Mouse (Mus musculus): ENCODE data around the gene Ptpa. TPM values are rescaled to one million over a fixed set of nuclear protein-coding genes. Genes with fewer than 3 reads are reported as not detected.

Ptpa gene
- total RNA-seq, 2 experiments from 2014 or later, result 177 to 178 TPM

GRCm38 (mm10) chr2:30389000-30389399, 26.8 kb upstream of the Ptpa start:
- Histone ChIP-seq H3K4me3 (no peak overlapping the region), H3K27ac (no peak overlapping the region)
- intact Hi-C loops (cut with DNase I), result no loop called here
- TF ChIP-seq CTCF (IDR thresholded peaks at IDR 0.05), result peak; percentile 16
- DNase-seq (ENCODE audit: extremely low spot score in 1 of 2, low spot score in 2 of 2), result no peak

- no peak for TF ChIP-seq CTCF (IDR thresholded peaks at IDR 0.05)
- peak within 1 kb of the TSS; percentile 92 for H3K27ac ChIP-seq
- H3K4me3 ChIP-seq, result peak within 1 kb of the TSS; percentile 98
- peak; percentile 97 to 98 for DNase-seq (ENCODE audit: extremely low spot score in 1 of 2, low spot score in 2 of 2)
- intact Hi-C loops (cut with DNase I), result no loop called here
These were observed 23.7 kb upstream of the Ptpa start, which contains the start of gene Dolpp1 for GRCm38 (mm10) chr2:30392114-30392576. Dolpp1 (plus strand) TSS chr2:30392254.

- intact Hi-C loops (cut with DNase I), result no loop called here
- DNase-seq (ENCODE audit: extremely low spot score in 1 of 2, low spot score in 2 of 2), result peak; percentile 52 to 55
- TF ChIP-seq CTCF (IDR thresholded peaks at IDR 0.05), result no peak
- Histone ChIP-seq H3K4me3 (peak overlapping the region; percentile 98), H3K27ac (peak overlapping the region; percentile 92)
These were observed 23.1 kb upstream of the Ptpa start for GRCm38 (mm10) chr2:30392577-30393369.

GRCm38 (mm10) chr2:30393370-30393656, 22.5 kb upstream of the Ptpa start:
- Histone ChIP-seq H3K4me3 (peak overlapping the region; percentile 98), H3K27ac (peak overlapping the region; percentile 92)
- intact Hi-C loops (cut with DNase I), result no loop called here
- DNase-seq (ENCODE audit: extremely low spot score in 1 of 2, low spot score in 2 of 2), result no peak
- no peak for TF ChIP-seq CTCF (IDR thresholded peaks at IDR 0.05)

GRCm38 (mm10) chr2:30395757-30396156, 20.1 kb upstream of the Ptpa start:
- no peak for DNase-seq (ENCODE audit: extremely low spot score in 1 of 2, low spot score in 2 of 2)
- intact Hi-C loops (cut with DNase I), result no loop called here
- no peak for TF ChIP-seq CTCF (IDR thresholded peaks at IDR 0.05)
- Histone ChIP-seq H3K27ac (no peak overlapping the region), H3K4me3 (no peak overlapping the region)

- intact Hi-C loops (cut with DNase I), result no loop called here
- no peak overlapping the region for H3K27ac ChIP-seq
- H3K4me3 ChIP-seq, result no peak overlapping the region
- TF ChIP-seq CTCF (IDR thresholded peaks at IDR 0.05), result no peak
- no peak for DNase-seq (ENCODE audit: extremely low spot score in 1 of 2, low spot score in 2 of 2)
These were observed 19.6 kb upstream of the Ptpa start for GRCm38 (mm10) chr2:30396246-30396645.

- TF ChIP-seq CTCF (IDR thresholded peaks at IDR 0.05), result no peak
- no peak for DNase-seq (ENCODE audit: extremely low spot score in 1 of 2, low spot score in 2 of 2)
- Histone ChIP-seq H3K27ac (no peak overlapping the region), H3K4me3 (no peak overlapping the region)
- intact Hi-C loops (cut with DNase I), result no loop called here
These were observed 17.8 kb upstream of the Ptpa start for GRCm38 (mm10) chr2:30397986-30398512.

GRCm38 (mm10) chr2:30399191-30400171, 16.4 kb upstream of the Ptpa start:
- TF ChIP-seq CTCF (IDR thresholded peaks at IDR 0.05), result no peak
- no peak for DNase-seq (ENCODE audit: extremely low spot score in 1 of 2, low spot score in 2 of 2)
- H3K27ac ChIP-seq, result no peak overlapping the region
- no peak overlapping the region for H3K4me3 ChIP-seq
- intact Hi-C loops (cut with DNase I), result no loop called here

GRCm38 (mm10) chr2:30401581-30401980, 14.3 kb upstream of the Ptpa start:
- Histone ChIP-seq H3K4me3 (no peak overlapping the region), H3K27ac (no peak overlapping the region)
- intact Hi-C loops (cut with DNase I), result no loop called here
- DNase-seq (ENCODE audit: extremely low spot score in 1 of 2, low spot score in 2 of 2), result no peak
- no peak for TF ChIP-seq CTCF (IDR thresholded peaks at IDR 0.05)

GRCm38 (mm10) chr2:30402351-30402826, 13.4 kb upstream of the Ptpa start:
- no peak for DNase-seq (ENCODE audit: extremely low spot score in 1 of 2, low spot score in 2 of 2)
- TF ChIP-seq CTCF (IDR thresholded peaks at IDR 0.05), result no peak
- intact Hi-C loops (cut with DNase I), result no loop called here
- Histone ChIP-seq H3K27ac (no peak overlapping the region; the same call in 1 of the 2 replicates), H3K4me3 (no peak overlapping the region)

- no peak for TF ChIP-seq CTCF (IDR thresholded peaks at IDR 0.05)
- H3K4me3 ChIP-seq, result no peak overlapping the region
- intact Hi-C loops (cut with DNase I), result no loop called here
- H3K27ac ChIP-seq, result no peak overlapping the region; the same call in 1 of the 2 replicates
- DNase-seq (ENCODE audit: extremely low spot score in 1 of 2, low spot score in 2 of 2), result no peak
These were observed 13.0 kb upstream of the Ptpa start for GRCm38 (mm10) chr2:30402843-30403242.

GRCm38 (mm10) chr2:30403870-30404269, 12.0 kb upstream of the Ptpa start:
- no peak for DNase-seq (ENCODE audit: extremely low spot score in 1 of 2, low spot score in 2 of 2)
- intact Hi-C loops (cut with DNase I), result no loop called here
- H3K27ac ChIP-seq, result no peak overlapping the region
- no peak overlapping the region for H3K4me3 ChIP-seq
- TF ChIP-seq CTCF (IDR thresholded peaks at IDR 0.05), result peak; percentile 38

All from left cerebral cortex, adult 2 months (tissue).